ENCODE assay signal across 7 mouse cellular contexts in the genomic region with DNA sequence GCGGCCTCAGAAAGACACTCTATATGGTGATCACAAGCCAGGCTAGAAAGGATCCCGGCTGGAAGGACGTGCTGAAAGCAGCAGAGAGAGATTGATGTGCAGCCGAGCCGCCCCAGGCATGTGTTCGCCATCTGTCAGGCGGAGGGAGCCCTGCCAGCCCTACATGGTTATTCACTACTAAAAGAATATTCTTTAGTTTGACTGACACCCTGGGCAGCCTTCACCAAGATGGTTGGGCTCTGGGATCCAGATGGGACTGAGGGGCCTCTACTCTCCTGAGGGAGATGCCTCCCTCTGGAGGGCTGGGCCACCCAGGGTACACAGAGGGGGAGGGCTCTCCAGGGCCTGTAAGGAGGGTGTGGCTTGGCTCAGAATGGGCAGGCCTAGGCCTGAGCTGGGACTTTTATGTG.
DNase-seq lines count a peak whose midpoint lies in the region; ATAC-seq and TF ChIP-seq lines count a peak whose summit lies in the region.

No protein-coding gene starts in this region.

- no peaks in the 10 kb centered on the region for H3K4me1 ChIP-seq in intestine, embryonic 16.5 days (ENCODE audit: control insufficient read depth, insufficient read depth, low read length)
- H3K4me1 ChIP-seq in lung, embryonic 15.5 days = peaks cover 65% of the 10 kb centered on the region

- H3K4me3 ChIP-seq in intestine, embryonic 16.5 days (ENCODE audit: low read length) = no peak overlapping the region
- H3K4me3 ChIP-seq in lung, embryonic 15.5 days = no peak overlapping the region

- no peaks in the 10 kb centered on the region for H3K9me3 ChIP-seq in intestine, embryonic 16.5 days (ENCODE audit: control insufficient read depth, low read length)
- H3K9me3 ChIP-seq in lung, embryonic 15.5 days = no peaks in the 10 kb centered on the region

- 42% methylated on average over 7 of the region's 7 CpGs for WGBS in intestine, embryonic 16.5 days
- 29% methylated on average over 7 of the region's 7 CpGs for WGBS in lung, embryonic 15.5 days

- peak overlapping the region; percentile 67 for H3K27ac ChIP-seq in intestine, embryonic 16.5 days (ENCODE audit: low read length)
- H3K27ac ChIP-seq in lung, embryonic 15.5 days = peak overlapping the region; percentile 75

- TF ChIP-seq POLR2A in brain, embryonic 14.5 days (IDR thresholded peaks at IDR 0.05; ENCODE audit: borderline replicate concordance, extremely low read depth, insufficient read depth, insufficient read length, poor library complexity, severe bottlenecking) = no peak

- no peak for TF ChIP-seq CTCF in brain, embryonic 14.5 days (IDR thresholded peaks at IDR 0.05; ENCODE audit: borderline replicate concordance, extremely low read depth, insufficient read depth, insufficient read length)

- peak; percentile 94 for DNase-seq in brain, embryonic 14.5 days (ENCODE audit: low read depth)
- peak; percentile 81 to 88 for DNase-seq in cerebellum, postnatal 14 days
- DNase-seq in frontal cortex, postnatal 36 days (ENCODE audit: low spot score in 2 of 2) = peak; percentile 57 to 82
- DNase-seq in right cerebral cortex, postnatal 14 days = peak; percentile 74
- no peak for DNase-seq in spleen, postnatal 14 days (ENCODE audit: low spot score in 2 of 2)

- no peaks in the 10 kb centered on the region for H3K27me3 ChIP-seq in intestine, embryonic 16.5 days (replicated peaks; ENCODE audit: control insufficient read depth, insufficient read depth, low read length)
- H3K27me3 ChIP-seq in lung, embryonic 15.5 days = no peaks in the 10 kb centered on the region

- ATAC-seq in intestine, embryonic 16.5 days = peak; percentile 90
- ATAC-seq in lung, embryonic 15.5 days (ENCODE audit: borderline replicate concordance, extremely low read depth, low FRiP score, low TSS enrichment) = peak; percentile 97

- no peaks in the 10 kb centered on the region for H3K36me3 ChIP-seq in intestine, embryonic 16.5 days (ENCODE audit: control insufficient read depth, insufficient read depth, low read length)
- no peaks in the 10 kb centered on the region for H3K36me3 ChIP-seq in lung, embryonic 15.5 days

- no peak overlapping the region for H3K9ac ChIP-seq in intestine, embryonic 16.5 days (ENCODE audit: low read depth, low read length)
- no peak overlapping the region for H3K9ac ChIP-seq in lung, embryonic 15.5 days

- no peak overlapping the region for H3K4me2 ChIP-seq in intestine, embryonic 16.5 days (ENCODE audit: low read depth, low read length)
- H3K4me2 ChIP-seq in lung, embryonic 15.5 days = peak overlapping the region; percentile 7; the same call in 1 of the 2 replicates

Comparison
In these comparisons a context has a peak if more than half of its experiments do, and no peak if none do; other contexts are left out.
1. DNase-seq: peak in brain, embryonic 14.5 days (single experiment), cerebellum, postnatal 14 days (2 of 2), frontal cortex, postnatal 36 days (2 of 2) and right cerebral cortex, postnatal 14 days (single experiment); none in spleen, postnatal 14 days (0 of 2).